Mouse (Mus musculus): Measurements from ENCODE around the gene Mon1a. TPM values are rescaled to one million over a fixed set of nuclear protein-coding genes. Genes with fewer than 3 reads are reported as not detected.

Gene Mon1a
- total and polyA plus RNA-seq, 2 experiments from 2014 or later = 9.9 to 16.4 TPM

DNA sequence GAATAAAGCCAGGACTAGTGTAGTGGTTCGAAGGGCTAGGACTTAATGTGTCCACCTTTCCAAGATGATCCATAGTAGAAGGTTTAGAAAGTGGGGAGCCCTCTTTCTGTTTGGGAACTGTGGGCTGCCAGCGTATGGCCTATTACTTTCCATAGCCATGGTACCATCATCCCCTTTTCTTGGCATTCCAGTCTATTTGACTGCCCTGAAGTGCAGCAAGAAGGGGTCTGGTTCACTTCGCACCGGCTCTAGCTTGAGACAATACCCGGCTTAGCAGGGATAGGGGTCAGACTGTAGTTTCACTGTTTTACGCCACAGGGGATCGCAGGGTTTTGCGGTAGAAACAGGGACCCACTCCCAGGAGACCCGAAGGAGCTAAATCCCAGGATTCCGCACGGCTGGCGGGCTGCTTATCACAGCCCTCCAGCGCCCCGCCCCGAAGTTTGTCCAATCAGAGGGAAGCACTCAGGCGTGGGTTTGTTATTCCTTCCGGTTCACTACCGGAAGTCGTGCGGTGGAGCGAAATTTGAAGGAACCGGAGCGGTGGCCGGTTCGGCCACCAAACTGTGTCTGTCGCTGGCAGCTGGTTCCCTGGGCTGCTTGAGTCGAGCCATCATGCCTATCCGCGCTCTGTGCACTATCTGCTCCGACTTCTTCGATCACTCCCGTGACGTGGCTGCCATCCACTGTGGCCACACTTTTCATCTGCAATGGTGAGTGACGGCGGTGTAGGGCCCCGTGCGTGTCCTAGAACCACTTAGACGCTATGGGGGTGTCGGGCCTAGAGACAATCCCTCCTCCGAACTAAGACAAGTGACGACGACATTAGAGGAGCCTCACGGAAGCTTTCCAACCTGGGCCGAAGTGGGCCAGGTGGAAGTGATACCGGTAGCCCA, 62.8 kb downstream of the Mon1a start:
- H3K4me2 ChIP-seq (ENCODE audit: low read depth, low read length) = peak overlapping the region; percentile 93
- ATAC-seq (ENCODE audit: insufficient read depth, low read depth) (peak; percentile 95), DNase-seq (ENCODE audit: low spot score) (peak; percentile 86)
- H3K27me3 ChIP-seq (ENCODE audit: control insufficient read depth, insufficient read depth, low read length) = 0 out of 2 replicates have a peak, but pooled peaks cover 3% of the 10 kb centered on the region
- H3K4me1 ChIP-seq (ENCODE audit: control insufficient read depth, insufficient read depth) = no peaks in the 10 kb centered on the region
- H3K36me3 ChIP-seq (replicated peaks; ENCODE audit: control insufficient read depth, insufficient read depth, low read length) = no peaks in the 10 kb centered on the region
- H3K9ac ChIP-seq (replicated peaks; ENCODE audit: low read depth, low read length) = peak overlapping the region; percentile 54
- no peak for TF ChIP-seq EP300 (IDR thresholded peaks at IDR 0.05; ENCODE audit: low read depth)
- no peak for TF ChIP-seq CTCF (IDR thresholded peaks at IDR 0.05; ENCODE audit: low read depth)
- H3K4me3 ChIP-seq (ENCODE audit: low read depth, low read length) = peak overlapping the region; percentile 78
- H3K27ac ChIP-seq (ENCODE audit: low read depth) = peak overlapping the region; percentile 46
- WGBS = 16% methylated on average over 45 of the region's 45 CpGs
- H3K9me3 ChIP-seq (replicated peaks; ENCODE audit: control insufficient read depth, low read length) = no peaks in the 10 kb centered on the region

Other genes starting within 250 kb of the Mon1a start
- 8.9 and 16.9 TPM in 2 replicates for gene Slc38a3, start 218.6 kb upstream of the Mon1a start, total RNA-seq (2014; rRNA removed; ENCODE audit: low replicate concordance)
- 2.7 and 4.0 TPM in 2 replicates for gene Slc38a3, start 218.6 kb upstream of the Mon1a start, polyA plus RNA-seq (2015; fragmentation: Nextera tagmentation; extraction: Ambion mirVana)
- not detected in 2 replicates for gene Gnat1, start 208.4 kb upstream of the Mon1a start, total RNA-seq (2014; rRNA removed; ENCODE audit: low replicate concordance)
- gene Gnat1, start 208.4 kb upstream of the Mon1a start, polyA plus RNA-seq (2015; fragmentation: Nextera tagmentation; extraction: Ambion mirVana) = 0.25 and 0.33 TPM in 2 replicates
- gene Sema3f, start 177.7 kb upstream of the Mon1a start, total RNA-seq (2014; rRNA removed; ENCODE audit: low replicate concordance) = 38.4 and 59.5 TPM in 2 replicates
- 2.6 and 2.7 TPM in 2 replicates for gene Sema3f, start 177.7 kb upstream of the Mon1a start, polyA plus RNA-seq (2015; fragmentation: Nextera tagmentation; extraction: Ambion mirVana)
- gene Rbm5, start 117.2 kb upstream of the Mon1a start, total RNA-seq (2014; rRNA removed; ENCODE audit: low replicate concordance) = 53.5 and 90.6 TPM in 2 replicates
- 81.7 and 88.9 TPM in 2 replicates for gene Rbm5, start 117.2 kb upstream of the Mon1a start, polyA plus RNA-seq (2015; fragmentation: Nextera tagmentation; extraction: Ambion mirVana)
- gene Rbm6, start 14.9 kb upstream of the Mon1a start, total RNA-seq (2014; rRNA removed; ENCODE audit: low replicate concordance) = 20.3 and 35.1 TPM in 2 replicates
- 27.1 and 28.3 TPM in 2 replicates for gene Rbm6, start 14.9 kb upstream of the Mon1a start, polyA plus RNA-seq (2015; fragmentation: Nextera tagmentation; extraction: Ambion mirVana)
- gene Mst1r, start 18.7 kb downstream of the Mon1a start, total RNA-seq (2014; rRNA removed; ENCODE audit: low replicate concordance) = 1.8 and 20.1 TPM in 2 replicates
- gene Mst1r, start 18.7 kb downstream of the Mon1a start, polyA plus RNA-seq (2015; fragmentation: Nextera tagmentation; extraction: Ambion mirVana) = 0.74 and 1.2 TPM in 2 replicates
- gene Actl11, start 40.3 kb downstream of the Mon1a start, total RNA-seq (2014; rRNA removed; ENCODE audit: low replicate concordance) = not detected in 2 replicates
- not detected in 2 replicates for gene Actl11, start 40.3 kb downstream of the Mon1a start, polyA plus RNA-seq (2015; fragmentation: Nextera tagmentation; extraction: Ambion mirVana)
- gene Camkv, start 47.5 kb downstream of the Mon1a start, total RNA-seq (2014; rRNA removed; ENCODE audit: low replicate concordance) = 0.15 TPM in 1 of 2 replicates, not detected in the other
- gene Camkv, start 47.5 kb downstream of the Mon1a start, polyA plus RNA-seq (2015; fragmentation: Nextera tagmentation; extraction: Ambion mirVana) = 0.03 TPM in 1 of 2 replicates, not detected in the other
- 4.8 and 10.0 TPM in 2 replicates for gene Traip, start 62.0 kb downstream of the Mon1a start, total RNA-seq (2014; rRNA removed; ENCODE audit: low replicate concordance)
- 2.3 and 3.3 TPM in 2 replicates for gene Traip, start 62.0 kb downstream of the Mon1a start, polyA plus RNA-seq (2015; fragmentation: Nextera tagmentation; extraction: Ambion mirVana)
- 52.0 and 55.6 TPM in 2 replicates for gene Uba7, start 87.4 kb downstream of the Mon1a start, total RNA-seq (2014; rRNA removed; ENCODE audit: low replicate concordance)
- 16.4 and 18.0 TPM in 2 replicates for gene Uba7, start 87.4 kb downstream of the Mon1a start, polyA plus RNA-seq (2015; fragmentation: Nextera tagmentation; extraction: Ambion mirVana)
- 0.19 and 4.6 TPM in 2 replicates for gene Gm20661, start 94.9 kb downstream of the Mon1a start, total RNA-seq (2014; rRNA removed; ENCODE audit: low replicate concordance)
- gene Gm20661, start 94.9 kb downstream of the Mon1a start, polyA plus RNA-seq (2015; fragmentation: Nextera tagmentation; extraction: Ambion mirVana) = 0.52 and 0.57 TPM in 2 replicates
- 34.0 and 34.3 TPM in 2 replicates for gene Inka1, start 97.7 kb downstream of the Mon1a start, total RNA-seq (2014; rRNA removed; ENCODE audit: low replicate concordance)
- gene Inka1, start 97.7 kb downstream of the Mon1a start, polyA plus RNA-seq (2015; fragmentation: Nextera tagmentation; extraction: Ambion mirVana) = 37.0 and 38.4 TPM in 2 replicates
- 1.5 and 10.0 TPM in 2 replicates for gene Cdhr4, start 104.3 kb downstream of the Mon1a start, total RNA-seq (2014; rRNA removed; ENCODE audit: low replicate concordance)
- 1.3 and 1.7 TPM in 2 replicates for gene Cdhr4, start 104.3 kb downstream of the Mon1a start, polyA plus RNA-seq (2015; fragmentation: Nextera tagmentation; extraction: Ambion mirVana)
- 1.8 TPM in 1 of 2 replicates, not detected in the other for gene Gm20662, start 108.2 kb downstream of the Mon1a start, total RNA-seq (2014; rRNA removed; ENCODE audit: low replicate concordance)
- 0.56 and 0.62 TPM in 2 replicates for gene Gm20662, start 108.2 kb downstream of the Mon1a start, polyA plus RNA-seq (2015; fragmentation: Nextera tagmentation; extraction: Ambion mirVana)
- gene Ip6k1, start 114.3 kb downstream of the Mon1a start, total RNA-seq (2014; rRNA removed; ENCODE audit: low replicate concordance) = 102 and 132 TPM in 2 replicates
- 25.4 and 27.6 TPM in 2 replicates for gene Ip6k1, start 114.3 kb downstream of the Mon1a start, polyA plus RNA-seq (2015; fragmentation: Nextera tagmentation; extraction: Ambion mirVana)
- gene Gmppb, start 161.1 kb downstream of the Mon1a start, total RNA-seq (2014; rRNA removed; ENCODE audit: low replicate concordance) = 13.1 and 18.1 TPM in 2 replicates
- 15.7 and 17.2 TPM in 2 replicates for gene Gmppb, start 161.1 kb downstream of the Mon1a start, polyA plus RNA-seq (2015; fragmentation: Nextera tagmentation; extraction: Ambion mirVana)
- gene Amigo3, start 165.0 kb downstream of the Mon1a start, total RNA-seq (2014; rRNA removed; ENCODE audit: low replicate concordance) = 1.4 and 7.6 TPM in 2 replicates
- 1.4 and 1.6 TPM in 2 replicates for gene Amigo3, start 165.0 kb downstream of the Mon1a start, polyA plus RNA-seq (2015; fragmentation: Nextera tagmentation; extraction: Ambion mirVana)
- not detected in 2 replicates for gene Mst1, start 192.3 kb downstream of the Mon1a start, total RNA-seq (2014; rRNA removed; ENCODE audit: low replicate concordance)
- 0.07 TPM in 1 of 2 replicates, not detected in the other for gene Mst1, start 192.3 kb downstream of the Mon1a start, polyA plus RNA-seq (2015; fragmentation: Nextera tagmentation; extraction: Ambion mirVana)
- gene Rnf123, start 195.2 kb downstream of the Mon1a start, total RNA-seq (2014; rRNA removed; ENCODE audit: low replicate concordance) = 40.5 and 60.2 TPM in 2 replicates
- gene Rnf123, start 195.2 kb downstream of the Mon1a start, polyA plus RNA-seq (2015; fragmentation: Nextera tagmentation; extraction: Ambion mirVana) = 24.6 and 32.9 TPM in 2 replicates
- 36.5 and 43.5 TPM in 2 replicates for gene Apeh, start 206.5 kb downstream of the Mon1a start, total RNA-seq (2014; rRNA removed; ENCODE audit: low replicate concordance)
- 32.8 TPM in 2 replicates for gene Apeh, start 206.5 kb downstream of the Mon1a start, polyA plus RNA-seq (2015; fragmentation: Nextera tagmentation; extraction: Ambion mirVana)

Data from heart, postnatal 0 days (tissue).